Comparison of ENCODE assay signal across 23 mouse cellular contexts in genomic region chr6:72117322-72117968, GRCm38 (mm10). TPM values are rescaled to one million over a fixed set of nuclear protein-coding genes. Genes with fewer than 3 reads are reported as not detected.
A peak's percentile ranks its signal among the peaks of the same experiment; 100 is the strongest.
DNase-seq lines count a peak whose midpoint lies in the region; ATAC-seq and TF ChIP-seq lines count a peak whose summit lies in the region.
"Had no signal": no experiment of that assay in that cellular context is flagged by ENCODE, and none has a peak within 500 bp of the region (broad histone marks: within the 10 kb centered on the region; RNA-seq: fewer than 3 reads in every experiment).

No protein-coding gene starts in this region.

- WGBS in liver, embryonic 12.5 days (ENCODE audit: insufficient replicate concordance): 59% methylated on average over 8 of the region's 8 CpGs
- 61% methylated on average over 8 of the region's 8 CpGs for WGBS in liver, embryonic 11.5 days
- 57% methylated on average over 8 of the region's 8 CpGs for WGBS in liver, embryonic 15.5 days (ENCODE audit: insufficient replicate concordance)
- WGBS in hindbrain, embryonic 16.5 days: 73% methylated on average over 8 of the region's 8 CpGs

- H3K9me3 ChIP-seq in liver, embryonic 12.5 days (replicated peaks): no peaks in the 10 kb centered on the region
- H3K9me3 ChIP-seq in liver, embryonic 11.5 days (ENCODE audit: control insufficient read depth, low read length): no peaks in the 10 kb centered on the region
- H3K9me3 ChIP-seq in liver, embryonic 15.5 days (replicated peaks): no peaks in the 10 kb centered on the region
- H3K9me3 ChIP-seq in hindbrain, embryonic 16.5 days (ENCODE audit: control insufficient read depth, low read length): no peaks in the 10 kb centered on the region
- H3K9me3 ChIP-seq: forebrain, embryonic 10.5 days; forebrain, embryonic 13.5 days; heart, embryonic 10.5 days; heart, embryonic 13.5 days; hindbrain, embryonic 12.5 days; hindbrain, embryonic 15.5 days had no signal

- no peak for TF ChIP-seq CTCF in gastrocnemius, adult 2 months (IDR thresholded peaks at IDR 0.05)

- peak overlapping the region; percentile 41 for H3K4me3 ChIP-seq in gastrocnemius, adult 2 months
- H3K4me3 ChIP-seq in liver, embryonic 12.5 days: no peak overlapping the region
- H3K4me3 ChIP-seq in liver, embryonic 11.5 days (ENCODE audit: low read depth, low read length): no peak overlapping the region
- H3K4me3 ChIP-seq in liver, embryonic 15.5 days (replicated peaks): no peak overlapping the region
- no peak overlapping the region for H3K4me3 ChIP-seq in hindbrain, embryonic 16.5 days (ENCODE audit: low read length)
- H3K4me3 ChIP-seq: forebrain, embryonic 10.5 days; forebrain, embryonic 13.5 days; heart, adult 2 months; heart, embryonic 10.5 days; heart, embryonic 13.5 days; hindbrain, embryonic 12.5 days; hindbrain, embryonic 15.5 days had no signal

- peaks cover 88% of the 10 kb centered on the region for H3K4me1 ChIP-seq in liver, embryonic 12.5 days
- peaks cover 19% of the 10 kb centered on the region for H3K4me1 ChIP-seq in liver, embryonic 11.5 days (replicated peaks; ENCODE audit: control insufficient read depth, insufficient read depth, low read length)
- peaks cover 87% of the 10 kb centered on the region for H3K4me1 ChIP-seq in liver, embryonic 15.5 days (replicated peaks)
- peaks cover 3% of the 10 kb centered on the region; the same call in 1 of the 2 replicates for H3K4me1 ChIP-seq in hindbrain, embryonic 16.5 days (ENCODE audit: control insufficient read depth, insufficient read depth, low read depth, low read length)

- H3K9ac ChIP-seq in liver, embryonic 12.5 days: no peak overlapping the region
- no peak overlapping the region for H3K9ac ChIP-seq in liver, embryonic 11.5 days (ENCODE audit: low read depth, low read length)
- no peak overlapping the region for H3K9ac ChIP-seq in liver, embryonic 15.5 days
- no peak overlapping the region for H3K9ac ChIP-seq in hindbrain, embryonic 16.5 days (ENCODE audit: low read depth, low read length)
- H3K9ac ChIP-seq: forebrain, embryonic 13.5 days; heart, embryonic 13.5 days; hindbrain, embryonic 12.5 days; hindbrain, embryonic 15.5 days had no signal

- no peak for DNase-seq in gastrocnemius, adult 2 months
- no peak for DNase-seq in gastrocnemius, postnatal 10 days
- no peak for DNase-seq in liver, embryonic 11.5 days (ENCODE audit: low spot score)
- DNase-seq in heart, postnatal 4 days: no peak
- DNase-seq: adrenal gland, postnatal 10 days; cerebellum, adult 18-20 months; cerebellum, adult 9-10 months; cerebellum, postnatal 14 days; gastrocnemius, postnatal 36 days; heart, adult 2 months; heart, postnatal 14 days had no signal

- H3K27ac ChIP-seq in gastrocnemius, adult 2 months: peak overlapping the region; percentile 35
- 0 out of 2 replicates have a peak overlapping the region, but pooled peaks have one; percentile 12 for H3K27ac ChIP-seq in liver, embryonic 12.5 days
- H3K27ac ChIP-seq in liver, embryonic 11.5 days (ENCODE audit: low read depth, low read length): no peak overlapping the region
- 0 out of 2 replicates have a peak overlapping the region, but pooled peaks have one; percentile 6 for H3K27ac ChIP-seq in liver, embryonic 15.5 days (replicated peaks)
- no peak overlapping the region for H3K27ac ChIP-seq in hindbrain, embryonic 16.5 days (ENCODE audit: low read depth, low read length)
- H3K27ac ChIP-seq: forebrain, embryonic 10.5 days; forebrain, embryonic 13.5 days; heart, adult 2 months; heart, embryonic 10.5 days; heart, embryonic 13.5 days; hindbrain, embryonic 12.5 days; hindbrain, embryonic 15.5 days had no signal

- intact Hi-C loops in gastrocnemius, adult 2 months (cut with DNase I): no loop called here

- no peak overlapping the region for H3K4me2 ChIP-seq in liver, embryonic 12.5 days
- H3K4me2 ChIP-seq in liver, embryonic 11.5 days: no peak overlapping the region
- H3K4me2 ChIP-seq in liver, embryonic 15.5 days: no peak overlapping the region
- H3K4me2 ChIP-seq in hindbrain, embryonic 16.5 days (ENCODE audit: low read length): no peak overlapping the region
- H3K4me2 ChIP-seq: forebrain, embryonic 13.5 days; heart, embryonic 13.5 days; hindbrain, embryonic 12.5 days; hindbrain, embryonic 15.5 days had no signal

- peaks cover 65% of the 10 kb centered on the region for H3K36me3 ChIP-seq in liver, embryonic 12.5 days
- 0 out of 2 replicates have a peak, but pooled peaks cover 2% of the 10 kb centered on the region for H3K36me3 ChIP-seq in liver, embryonic 11.5 days (ENCODE audit: control insufficient read depth, insufficient read depth, low read length)
- H3K36me3 ChIP-seq in liver, embryonic 15.5 days (replicated peaks): peaks cover 70% of the 10 kb centered on the region
- no peaks in the 10 kb centered on the region for H3K36me3 ChIP-seq in hindbrain, embryonic 16.5 days (ENCODE audit: control insufficient read depth, insufficient read depth, low read length)
- H3K36me3 ChIP-seq: forebrain, embryonic 10.5 days; heart, embryonic 10.5 days; heart, embryonic 13.5 days; hindbrain, embryonic 12.5 days; hindbrain, embryonic 15.5 days had no signal

- ATAC-seq in liver, embryonic 12.5 days: no peak
- ATAC-seq in liver, embryonic 11.5 days (replicated peaks; ENCODE audit: low FRiP score): no peak
- no peak for ATAC-seq in liver, embryonic 15.5 days (ENCODE audit: insufficient read depth)
- no peak for ATAC-seq in hindbrain, embryonic 16.5 days
- no peak for ATAC-seq in megakaryocyte, adult 5-6 weeks (ENCODE audit: poor library complexity, severe bottlenecking)
- ATAC-seq: forebrain, embryonic 13.5 days; forebrain, embryonic 16.5 days; Patski had no signal

- H3K27me3 ChIP-seq in liver, embryonic 12.5 days (replicated peaks): no peaks in the 10 kb centered on the region
- no peaks in the 10 kb centered on the region for H3K27me3 ChIP-seq in liver, embryonic 11.5 days (replicated peaks; ENCODE audit: control insufficient read depth, insufficient read depth, low read length)
- no peaks in the 10 kb centered on the region for H3K27me3 ChIP-seq in liver, embryonic 15.5 days
- no peaks in the 10 kb centered on the region for H3K27me3 ChIP-seq in hindbrain, embryonic 16.5 days (replicated peaks; ENCODE audit: control insufficient read depth, insufficient read depth, low read length)
- H3K27me3 ChIP-seq: forebrain, embryonic 13.5 days; heart, embryonic 13.5 days; hindbrain, embryonic 12.5 days; hindbrain, embryonic 15.5 days; Patski had no signal

RNA-seq across cellular contexts. Expression of gene St3gal5, which starts 20.1 kb away (rescaled TPM):
- 100 to 1,000 TPM in 1 of 2 experiments, 10 to 100 TPM in 1; 98.0 to 105 TPM for total RNA-seq in gastrocnemius, adult 2 months (2021)
- 100 to 1,000 TPM in 1 of 2 experiments, 10 to 100 TPM in 1; 84.7 to 105 TPM for total RNA-seq in gastrocnemius, postnatal 10 days (2021)
- polyA plus RNA-seq in liver, embryonic 12.5 days (2016; fragmentation: Nextera tagmentation; extraction: Ambion mirVana): 166 and 181 TPM in 2 replicates
- polyA plus RNA-seq in liver, embryonic 11.5 days (2014; fragmentation: Nextera tagmentation; extraction: Ambion mirVana): 109 and 114 TPM in 2 replicates
- polyA plus RNA-seq in liver, embryonic 15.5 days (2015; fragmentation: Nextera tagmentation; extraction: Ambion mirVana): 185 and 213 TPM in 2 replicates
- polyA plus RNA-seq in hindbrain, embryonic 16.5 days (2015; fragmentation: Nextera tagmentation; extraction: Ambion mirVana): 64.7 and 69.2 TPM in 2 replicates
- total RNA-seq in megakaryocyte, adult 5-6 weeks (2015): 57.9 and 69.2 TPM in 2 replicates
- 73.5 and 121 TPM in 2 replicates for total RNA-seq in megakaryocyte, adult 5-6 weeks (2017)
- total RNA-seq in heart, postnatal 4 days (2021): 10 to 100 TPM; 33.5 to 37.6 TPM

Comparison
In these comparisons a context has a peak if more than half of its experiments do, and no peak if none do; other contexts are left out.
1. H3K27ac ChIP-seq: peak in gastrocnemius, adult 2 months (single experiment), liver, embryonic 12.5 days (single experiment) and liver, embryonic 15.5 days (single experiment); none in liver, embryonic 11.5 days (single experiment) and hindbrain, embryonic 16.5 days (single experiment).